Mouse (Mus musculus): ENCODE results near the gene Ppid. TPM values are rescaled to one million over a fixed set of nuclear protein-coding genes. Genes with fewer than 3 reads are reported as not detected.
A peak's percentile ranks its signal among the peaks of the same experiment; 100 is the strongest.
"Not testable (repeated sequence)": the region's sequence is repeated elsewhere in the genome, so short reads cannot be mapped to it uniquely, and the experiment has no call there.

The Ppid gene
- polyA plus RNA-seq, 1 experiment from 2014 or later = 158 TPM

DNA sequence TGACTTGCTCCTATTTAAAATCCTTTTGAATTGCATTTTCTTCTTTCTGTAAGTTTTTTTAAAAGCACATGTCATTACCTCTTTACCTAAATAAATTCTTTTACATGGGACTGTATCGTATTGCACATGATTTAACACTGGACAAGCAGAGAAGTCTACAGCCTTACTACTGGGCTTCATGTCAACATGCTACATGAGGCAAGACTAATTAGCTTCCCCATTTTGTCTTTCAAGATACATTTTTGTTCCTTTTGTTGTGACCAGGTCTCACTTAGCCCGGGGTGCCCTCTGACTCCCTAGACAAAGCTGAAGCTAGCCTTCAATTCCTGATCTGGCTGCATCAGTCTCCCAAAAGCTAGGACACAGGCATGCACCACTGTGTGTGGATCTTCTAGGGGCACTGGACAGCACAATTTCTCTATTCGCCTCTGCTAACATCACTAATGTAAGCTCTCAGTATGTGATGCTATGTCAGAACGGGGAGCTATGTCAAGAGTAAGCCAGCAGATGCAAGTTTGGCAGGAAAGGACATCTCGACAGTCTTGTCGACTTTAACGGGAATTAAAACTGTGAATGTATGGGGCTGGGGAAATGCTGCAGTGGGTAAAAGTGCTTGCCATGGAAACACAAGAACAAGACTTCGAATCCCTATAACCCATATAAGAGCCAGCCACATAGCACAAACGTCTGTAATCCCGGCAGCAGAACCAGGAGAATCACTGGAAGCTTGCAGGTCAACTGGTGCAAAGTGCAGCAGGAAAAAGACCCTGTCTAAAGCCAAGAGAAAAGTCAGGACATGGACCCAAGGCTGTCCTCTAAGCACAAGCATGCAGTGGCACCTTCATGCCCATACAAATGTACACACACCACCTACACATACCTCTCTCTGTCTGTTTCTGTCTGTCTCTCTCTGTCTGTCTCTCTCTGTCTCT, 29.1 kb upstream of the Ppid start:
- WGBS = 78% methylated on average over 10 of the region's 10 CpGs

DNA sequence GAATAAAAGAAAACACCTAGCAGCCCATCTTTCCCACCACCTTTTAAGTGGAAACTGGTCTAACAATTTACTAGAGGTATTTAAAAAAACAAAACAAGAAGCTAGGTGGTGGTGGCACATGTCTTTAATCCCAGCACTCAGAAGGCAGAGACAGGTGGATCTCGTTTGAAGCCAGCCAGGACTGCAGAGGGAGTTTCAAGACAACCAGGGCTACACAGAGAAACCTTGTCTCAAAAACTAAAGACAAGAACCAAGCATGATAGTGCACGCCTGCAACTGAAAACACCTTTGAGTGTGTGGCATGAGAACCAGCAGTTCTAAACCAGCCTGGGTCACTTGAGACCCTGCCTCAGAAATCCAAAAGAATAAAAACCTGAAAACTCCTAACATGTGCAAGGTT, 27.6 kb upstream of the Ppid start:
- Histone ChIP-seq H3K4me3 (no peak overlapping the region), H3K9me3 (replicated peaks) (no peaks in the 10 kb centered on the region)
- 85% methylated on average over 2 of the region's 2 CpGs for WGBS

More for the DNA sequence above, 29.1 kb upstream of the Ppid start:
- no peak for ATAC-seq (ENCODE audit: low FRiP score)
- H3K27me3 ChIP-seq = no peaks in the 10 kb centered on the region
- no peak overlapping the region for H3K4me3 ChIP-seq
- H3K27ac ChIP-seq = no peak overlapping the region
- no peaks in the 10 kb centered on the region for H3K9me3 ChIP-seq (replicated peaks)
- H3K4me2 ChIP-seq (replicated peaks) = no peak overlapping the region
- no peaks in the 10 kb centered on the region for H3K36me3 ChIP-seq
- 0 out of 2 replicates have a peak overlapping the region, but pooled peaks have one; percentile 29 for H3K9ac ChIP-seq
- peaks cover 12% of the 10 kb centered on the region for H3K4me1 ChIP-seq

DNA sequence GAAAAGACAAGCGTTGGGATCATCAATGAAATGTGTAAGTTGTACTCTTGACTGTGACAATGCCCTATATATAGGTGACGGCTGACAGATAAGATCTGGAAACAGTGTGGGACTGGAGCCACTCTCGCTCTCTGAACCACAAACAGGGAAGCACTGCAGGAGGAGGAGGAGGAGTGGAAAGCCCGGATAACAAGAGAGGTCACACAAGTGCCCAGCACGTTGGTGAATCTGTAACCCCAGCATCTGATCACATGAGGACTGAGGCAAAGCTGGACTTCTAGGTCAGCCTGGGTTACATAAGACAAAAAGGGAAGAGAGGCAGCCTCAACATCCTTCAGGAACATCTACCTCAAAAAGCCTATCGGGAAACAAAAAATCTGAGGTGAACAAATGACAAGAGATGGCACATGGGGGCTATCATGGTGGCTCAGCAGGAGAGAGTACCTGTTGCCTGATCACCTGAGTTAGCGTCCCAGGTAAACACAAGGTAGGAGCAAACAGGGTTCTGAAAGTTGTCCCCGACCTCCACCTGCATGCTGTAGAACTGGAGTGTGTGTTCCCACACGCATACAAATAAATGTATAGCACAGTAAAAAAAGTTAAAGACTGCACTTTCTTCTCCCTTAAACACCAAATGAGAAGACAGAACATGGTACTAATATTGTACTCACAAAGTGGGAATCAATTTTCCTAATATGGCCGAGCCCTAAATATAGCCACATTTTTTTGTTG, 26.1 kb upstream of the Ppid start:
- no peak overlapping the region for H3K9ac ChIP-seq
- no peaks in the 10 kb centered on the region for H3K9me3 ChIP-seq (replicated peaks)
- peaks cover 9% of the 10 kb centered on the region for H3K4me1 ChIP-seq
- no peaks in the 10 kb centered on the region for H3K27me3 ChIP-seq
- no peak overlapping the region for H3K4me3 ChIP-seq
- H3K27ac ChIP-seq = no peak overlapping the region
- H3K4me2 ChIP-seq (replicated peaks) = no peak overlapping the region
- H3K36me3 ChIP-seq = no peaks in the 10 kb centered on the region
- 80% methylated on average over 10 of the region's 10 CpGs for WGBS
- no peak for ATAC-seq (ENCODE audit: low FRiP score)

More for the DNA sequence above, 27.6 kb upstream of the Ppid start:
- Histone ChIP-seq H3K4me1 (peaks cover 12% of the 10 kb centered on the region), H3K27me3 (no peaks in the 10 kb centered on the region), H3K36me3 (no peaks in the 10 kb centered on the region), H3K9ac (no peak overlapping the region), H3K4me2 (replicated peaks) (no peak overlapping the region), H3K27ac (no peak overlapping the region)
- ATAC-seq (ENCODE audit: low FRiP score) = no peak

DNA sequence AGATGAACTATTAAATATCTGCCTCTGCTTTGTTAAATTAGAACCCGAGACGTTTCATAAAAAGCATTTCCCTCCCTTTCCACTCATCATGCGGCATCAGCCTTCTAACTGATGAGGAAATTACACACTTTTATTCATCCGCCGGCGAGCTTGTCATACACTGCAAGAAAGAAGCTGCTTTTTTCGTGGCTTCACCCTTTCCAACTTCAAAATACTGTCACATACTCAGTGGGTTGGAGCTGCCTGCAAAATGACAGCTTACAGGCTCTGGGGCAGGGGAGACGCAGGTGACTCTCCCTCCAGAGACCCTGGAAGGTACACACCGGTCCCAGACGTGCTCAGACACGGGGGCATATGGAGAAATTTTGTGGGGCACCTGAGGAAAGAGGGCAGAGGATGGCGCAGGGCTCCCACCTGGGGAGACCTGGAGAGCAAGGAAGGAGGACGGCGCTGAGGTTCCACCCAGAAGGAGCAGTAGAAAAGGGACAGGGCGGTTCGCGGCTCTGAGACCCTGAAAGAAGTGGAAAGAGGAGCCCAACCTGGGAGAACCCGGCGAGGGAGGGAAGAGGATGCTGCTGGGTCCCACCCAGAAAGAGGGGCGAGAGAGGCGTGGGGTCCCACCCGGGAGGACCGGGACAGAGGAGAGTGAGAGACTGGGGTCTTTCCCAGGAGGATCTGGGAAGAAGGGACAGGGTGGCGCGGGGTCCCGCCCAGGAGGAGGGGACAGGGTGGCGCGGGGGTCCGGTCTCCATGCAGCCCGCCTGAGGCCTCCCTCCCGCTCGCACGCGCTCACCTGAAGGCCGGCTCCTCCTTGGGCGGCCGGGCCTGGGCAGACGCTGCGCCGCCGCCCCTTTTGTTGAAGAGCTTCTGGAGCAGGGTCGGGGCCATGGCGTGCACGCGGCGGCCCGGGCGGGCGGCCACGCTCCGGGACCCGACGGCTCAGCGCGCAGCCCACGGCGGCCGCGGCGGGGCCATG, 24.1 kb upstream of the Ppid start:
- Histone ChIP-seq H3K27me3 (no peaks in the 10 kb centered on the region), H3K36me3 (no peaks in the 10 kb centered on the region), H3K4me3 (peak overlapping the region; percentile 84), H3K4me1 (peaks cover 9% of the 10 kb centered on the region), H3K9me3 (replicated peaks) (no peaks in the 10 kb centered on the region), H3K4me2 (replicated peaks) (peak overlapping the region; percentile 90), H3K9ac (peak overlapping the region; percentile 85), H3K27ac (peak overlapping the region; percentile 84)
- WGBS = 2% methylated on average over 60 of the region's 60 CpGs
- peak; percentile 0; the same call in 1 of the 2 replicates for ATAC-seq (ENCODE audit: low FRiP score)

DNA sequence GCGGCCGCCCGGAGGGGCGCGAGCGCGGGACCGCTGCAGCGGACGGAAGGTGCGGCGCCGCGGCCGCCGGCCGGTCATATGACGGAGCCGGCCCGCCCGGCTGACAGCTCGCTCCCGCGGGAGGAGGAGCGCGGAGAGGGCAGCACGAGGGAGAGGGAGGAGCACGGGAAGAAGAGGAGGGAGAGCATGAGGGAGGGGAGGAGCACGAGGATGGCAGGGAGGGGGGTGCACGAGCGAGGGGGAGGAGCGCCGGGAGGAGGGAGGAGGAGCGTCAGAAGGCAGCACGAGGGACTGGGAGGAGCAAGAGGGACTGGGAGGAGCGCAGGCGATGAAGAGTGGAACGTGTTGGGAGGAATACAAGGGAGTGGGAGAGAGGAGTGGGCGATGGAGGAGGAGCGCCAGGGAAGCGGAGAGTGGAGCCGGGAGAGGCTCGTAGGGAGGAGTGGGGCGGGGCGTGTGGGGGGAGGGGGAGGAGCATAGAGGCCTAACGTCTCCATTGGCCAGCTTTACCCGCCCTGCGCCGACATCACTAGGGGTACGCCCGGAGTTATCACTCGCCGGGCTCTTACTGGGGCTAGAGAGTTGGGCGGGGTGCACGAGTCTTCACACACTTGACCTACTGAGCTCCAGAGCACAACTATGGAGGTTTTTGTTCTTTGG, 23.3 kb upstream of the Ppid start, which contains the start of gene Fnip2:
Gene Fnip2, minus strand, starts transcription at position 94 of the 660 bp plus-strand sequence.
- Histone ChIP-seq H3K4me2 (replicated peaks) (peak within 1 kb of the TSS; percentile 90), H3K27ac (peak within 1 kb of the TSS; percentile 84), H3K4me1 (peaks cover 9% of the 10 kb centered on the region), H3K36me3 (no peaks in the 10 kb centered on the region), H3K27me3 (no peaks in the 10 kb centered on the region), H3K4me3 (peak within 1 kb of the TSS; percentile 84), H3K9me3 (replicated peaks) (no peaks in the 10 kb centered on the region), H3K9ac (peak within 1 kb of the TSS; percentile 85)
- peak; percentile 96 for ATAC-seq (ENCODE audit: low FRiP score)
- under 1% methylated on average over 53 of the region's 55 CpGs for WGBS

DNA sequence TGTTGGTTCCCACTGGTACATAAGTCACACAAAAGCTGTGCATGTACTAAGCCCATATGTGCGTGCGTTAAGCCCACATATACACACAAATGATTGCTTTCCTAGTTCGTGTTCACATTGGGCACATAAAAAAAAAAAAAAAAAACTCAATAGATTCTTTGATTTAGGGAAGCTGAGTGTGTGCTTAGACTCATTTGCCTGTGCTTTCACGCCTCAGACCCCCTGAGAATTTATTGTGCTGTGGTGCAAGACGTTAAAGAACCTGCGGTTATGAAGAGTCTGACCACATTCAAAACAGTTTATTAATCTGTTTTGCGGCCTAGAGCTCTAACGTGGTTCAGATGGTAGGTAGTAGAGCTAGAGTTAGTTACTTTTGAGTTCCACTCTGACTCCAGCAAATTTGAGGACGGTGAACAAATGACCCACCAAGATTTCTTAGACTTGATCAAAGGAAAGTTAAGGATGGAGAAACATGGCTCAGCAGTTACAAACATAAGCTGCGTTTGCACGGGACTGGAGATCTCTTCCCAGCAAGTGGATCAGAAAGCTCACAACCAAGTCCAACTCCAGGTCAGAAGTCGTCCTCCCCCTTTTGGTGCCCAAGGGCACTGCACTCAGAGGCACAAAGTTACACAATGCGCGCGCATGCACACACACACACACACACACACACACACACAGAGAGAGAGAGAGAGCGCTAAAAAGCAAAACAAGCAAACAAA, 22.4 kb upstream of the Ppid start:
- no peaks in the 10 kb centered on the region for H3K27me3 ChIP-seq
- no peak for ATAC-seq (ENCODE audit: low FRiP score)
- H3K36me3 ChIP-seq = no peaks in the 10 kb centered on the region
- no peak overlapping the region for H3K9ac ChIP-seq
- WGBS = 89% methylated on average over 16 of the region's 16 CpGs
- H3K27ac ChIP-seq = no peak overlapping the region; the same call in 1 of the 2 replicates
- peaks cover 9% of the 10 kb centered on the region for H3K4me1 ChIP-seq
- no peak overlapping the region for H3K4me3 ChIP-seq
- no peaks in the 10 kb centered on the region for H3K9me3 ChIP-seq (replicated peaks)
- H3K4me2 ChIP-seq (replicated peaks) = peak overlapping the region; percentile 90

DNA sequence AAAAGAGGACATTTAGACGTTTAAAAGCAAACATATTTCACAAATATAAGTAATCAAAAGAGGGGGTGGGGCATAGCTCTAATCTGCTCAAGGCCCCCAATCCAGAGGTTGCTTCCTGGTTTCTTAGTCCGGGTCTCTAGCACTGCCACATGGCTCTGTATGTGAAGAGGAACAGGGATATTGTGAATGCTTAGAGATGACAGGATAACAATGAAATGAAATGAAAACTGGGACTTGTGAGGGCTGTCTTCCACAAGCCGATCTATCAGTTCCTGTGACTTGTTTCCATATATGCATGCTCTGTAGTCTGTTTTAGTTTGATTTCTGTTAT, 21.8 kb upstream of the Ppid start:
- H3K4me2 ChIP-seq (replicated peaks) = no peak overlapping the region
- WGBS = 87% methylated on average over 3 of the region's 3 CpGs

DNA sequence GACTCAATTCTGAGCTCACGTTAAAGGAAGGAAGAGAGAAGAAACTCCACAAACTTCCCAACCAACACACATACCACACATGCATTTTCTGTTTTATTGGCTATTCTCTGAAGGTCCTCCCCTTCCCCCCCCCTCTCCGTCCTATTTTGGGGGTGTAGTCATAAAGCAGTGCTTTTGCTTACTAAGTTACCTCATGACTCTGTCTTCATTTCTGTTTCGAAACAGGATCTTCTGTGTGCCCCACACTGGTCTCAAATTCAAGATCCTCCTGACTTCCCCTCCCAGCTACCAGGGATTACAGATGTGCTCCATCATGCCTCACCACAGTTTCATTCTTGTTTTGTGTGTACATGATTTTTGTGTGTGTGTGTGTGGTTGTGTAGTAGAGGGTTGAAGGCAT, 18.7 kb upstream of the Ppid start:
- Histone ChIP-seq H3K9ac (no peak overlapping the region), H3K36me3 (no peaks in the 10 kb centered on the region), H3K4me3 (no peak overlapping the region), H3K4me2 (replicated peaks) (no peak overlapping the region), H3K9me3 (replicated peaks) (no peaks in the 10 kb centered on the region), H3K4me1 (peaks cover 9% of the 10 kb centered on the region), H3K27ac (no peak overlapping the region), H3K27me3 (no peaks in the 10 kb centered on the region)
- no peak for ATAC-seq (ENCODE audit: low FRiP score)
- WGBS = 73% methylated on average over 3 of the region's 3 CpGs

More for the DNA sequence above, 21.8 kb upstream of the Ppid start:
- Histone ChIP-seq H3K27me3 (no peaks in the 10 kb centered on the region), H3K27ac (no peak overlapping the region), H3K36me3 (no peaks in the 10 kb centered on the region), H3K9ac (no peak overlapping the region), H3K4me3 (no peak overlapping the region), H3K9me3 (replicated peaks) (no peaks in the 10 kb centered on the region), H3K4me1 (peaks cover 9% of the 10 kb centered on the region)
- no peak for ATAC-seq (ENCODE audit: low FRiP score)

DNA sequence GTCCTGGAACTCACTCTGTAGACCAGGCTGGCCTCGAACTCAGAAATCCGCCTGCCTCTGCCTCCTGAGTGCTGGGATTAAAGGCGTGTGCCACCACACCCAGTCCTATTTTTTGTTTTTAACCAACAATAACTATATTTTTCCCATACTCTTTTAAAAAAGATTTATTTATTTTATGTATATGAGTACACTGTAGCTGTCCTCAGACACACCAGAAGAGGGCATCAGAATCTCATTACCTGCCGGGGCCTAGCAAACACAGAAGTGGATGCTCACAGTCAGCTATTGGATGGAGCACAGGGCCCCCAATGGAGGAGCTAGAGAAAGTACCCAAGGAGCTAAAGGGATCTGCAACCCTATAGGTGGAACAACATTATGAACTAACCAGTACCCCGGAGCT, 17.8 kb upstream of the Ppid start:
- H3K4me3 ChIP-seq; H3K9ac ChIP-seq; H3K27ac ChIP-seq; ATAC-seq (ENCODE audit: low FRiP score); H3K27me3 ChIP-seq; H3K9me3 ChIP-seq (replicated peaks); H3K4me2 ChIP-seq (replicated peaks); H3K4me1 ChIP-seq; H3K36me3 ChIP-seq: not testable (repeated sequence)
- 93% methylated on average over 5 of the region's 5 CpGs for WGBS

DNA sequence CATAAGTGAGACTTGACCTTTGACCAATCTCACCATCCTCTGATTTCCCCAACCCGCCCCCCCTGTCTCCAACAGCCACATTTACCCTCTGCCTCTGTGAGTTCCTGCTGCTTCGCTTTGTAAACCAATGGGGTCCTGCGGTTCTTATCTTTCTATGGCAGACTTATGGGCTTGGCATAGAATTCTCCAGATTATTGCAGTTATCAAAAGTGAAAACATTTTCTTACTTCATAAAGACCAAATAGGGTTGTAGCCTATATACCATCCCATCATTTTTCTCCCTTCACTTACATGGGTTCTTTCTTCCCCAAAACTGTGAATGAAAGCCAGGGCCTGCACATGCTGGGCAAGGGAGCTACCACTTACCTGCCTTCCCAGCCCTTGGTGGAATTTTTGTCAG, 16.8 kb upstream of the Ppid start:
- Histone ChIP-seq H3K4me1 (peaks cover 9% of the 10 kb centered on the region), H3K9me3 (replicated peaks) (no peaks in the 10 kb centered on the region), H3K9ac (no peak overlapping the region), H3K36me3 (no peaks in the 10 kb centered on the region), H3K4me2 (replicated peaks) (no peak overlapping the region), H3K4me3 (no peak overlapping the region), H3K27me3 (no peaks in the 10 kb centered on the region), H3K27ac (no peak overlapping the region)
- WGBS = 74% methylated on average over 3 of the region's 3 CpGs
- ATAC-seq (ENCODE audit: low FRiP score) = no peak
